In the genomic region with DNA sequence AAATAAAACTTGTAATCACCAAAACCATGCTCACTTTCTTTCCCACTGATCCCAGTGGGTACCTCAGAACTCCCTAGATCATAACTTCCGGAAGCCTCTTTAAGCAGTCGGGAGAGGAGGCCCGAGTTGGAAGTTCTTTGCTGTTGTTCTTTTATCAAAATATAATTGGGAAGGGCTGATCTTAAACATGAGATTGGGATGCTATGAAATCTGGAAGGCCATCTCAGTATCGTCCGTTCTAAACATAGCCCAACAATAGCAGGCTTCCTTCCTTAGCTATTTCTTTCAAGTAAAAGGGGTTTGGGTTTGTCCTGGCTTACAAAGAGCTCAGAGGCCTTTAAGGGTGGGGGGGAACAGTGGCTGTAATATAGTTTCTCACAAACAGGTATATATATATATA, we compare ENCODE assay signal across 12 mouse cellular contexts.
"Had no signal": no experiment of that assay in that cellular context is flagged by ENCODE, and none has a peak within 500 bp of the region (broad histone marks: within the 10 kb centered on the region; RNA-seq: fewer than 3 reads in every experiment).

No protein-coding gene starts in this region.

- ATAC-seq: midbrain, embryonic 16.5 days had no signal

- H3K4me1 ChIP-seq: limb, embryonic 13.5 days; midbrain, embryonic 12.5 days; stomach, embryonic 15.5 days had no signal

- H3K9ac ChIP-seq: limb, embryonic 13.5 days; liver, embryonic 14.5 days; midbrain, embryonic 12.5 days; stomach, embryonic 15.5 days had no signal

- DNase-seq: kidney, adult 8-10 months; kidney, postnatal 36 days; left cerebral cortex, postnatal 4 days; lung, adult 18-20 months; right cerebral cortex, postnatal 14 days; thymus, adult 2 months; thymus, postnatal 25 days had no signal

- H3K4me2 ChIP-seq: limb, embryonic 13.5 days; midbrain, embryonic 12.5 days; stomach, embryonic 15.5 days had no signal

- H3K36me3 ChIP-seq: limb, embryonic 13.5 days; midbrain, embryonic 12.5 days; stomach, embryonic 15.5 days had no signal

- H3K4me3 ChIP-seq: limb, embryonic 13.5 days; midbrain, embryonic 12.5 days; stomach, embryonic 15.5 days had no signal

- H3K9me3 ChIP-seq: limb, embryonic 13.5 days; midbrain, embryonic 12.5 days; stomach, embryonic 15.5 days had no signal

- H3K27me3 ChIP-seq: limb, embryonic 13.5 days; midbrain, embryonic 12.5 days; stomach, embryonic 15.5 days had no signal

- H3K27ac ChIP-seq: limb, embryonic 13.5 days; liver, embryonic 14.5 days; midbrain, embryonic 12.5 days; stomach, embryonic 15.5 days had no signal
